Mouse (Mus musculus) testis, adult 2 months (tissue): Measurements from ENCODE around the gene Arid1b.

Experiments
- CTCF ChIP-seq: fragments of 200-500 bp; IDR thresholded peaks from 2 replicates; pipeline ENCODE4 v1.5.1; 2012; ENCODE audit warnings: low read depth, mild to moderate bottlenecking, inconsistent platforms, low read length, moderate library complexity; ENCODE audit not compliant: control insufficient read depth, insufficient read depth, insufficient replicate concordance
- POLR2A ChIP-seq: fragments of 200-500 bp; IDR thresholded peaks from 2 replicates; pipeline ENCODE4 v1.6.1; 2012; ENCODE audit warnings: low read depth, mild to moderate bottlenecking, inconsistent platforms, low read length, moderate library complexity; ENCODE audit not compliant: control insufficient read depth

DNA sequence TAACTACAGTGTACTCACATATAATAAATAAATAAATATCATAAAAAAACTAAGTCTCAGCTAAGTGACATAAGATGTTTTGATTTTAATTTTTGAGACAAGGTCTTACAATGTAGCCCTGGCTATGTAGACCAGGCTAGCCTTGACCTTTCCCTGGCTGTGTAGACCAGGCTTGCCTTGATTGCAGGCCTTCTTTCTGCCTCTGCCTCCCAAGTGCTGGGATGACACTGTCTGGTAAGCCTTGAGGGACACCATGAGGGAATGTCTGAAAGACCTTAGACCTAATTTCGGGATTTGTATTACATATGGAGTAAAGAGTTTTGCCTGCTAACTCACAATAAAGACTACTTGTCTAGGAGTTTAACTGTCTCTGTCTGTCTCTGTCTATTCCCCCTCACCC lies 214.9 kb downstream of the Arid1b start:
- no peak for TF ChIP-seq CTCF
- TF ChIP-seq POLR2A = no peak
